Mouse (Mus musculus): ENCODE measurements around the gene Fcgr3. TPM values are rescaled to one million over a fixed set of nuclear protein-coding genes. Genes with fewer than 3 reads are reported as not detected.

The Fcgr3 gene
- total and polyA plus RNA-seq, 3 experiments = 3.7 to 8.5 (median 6.1) TPM

DNA sequence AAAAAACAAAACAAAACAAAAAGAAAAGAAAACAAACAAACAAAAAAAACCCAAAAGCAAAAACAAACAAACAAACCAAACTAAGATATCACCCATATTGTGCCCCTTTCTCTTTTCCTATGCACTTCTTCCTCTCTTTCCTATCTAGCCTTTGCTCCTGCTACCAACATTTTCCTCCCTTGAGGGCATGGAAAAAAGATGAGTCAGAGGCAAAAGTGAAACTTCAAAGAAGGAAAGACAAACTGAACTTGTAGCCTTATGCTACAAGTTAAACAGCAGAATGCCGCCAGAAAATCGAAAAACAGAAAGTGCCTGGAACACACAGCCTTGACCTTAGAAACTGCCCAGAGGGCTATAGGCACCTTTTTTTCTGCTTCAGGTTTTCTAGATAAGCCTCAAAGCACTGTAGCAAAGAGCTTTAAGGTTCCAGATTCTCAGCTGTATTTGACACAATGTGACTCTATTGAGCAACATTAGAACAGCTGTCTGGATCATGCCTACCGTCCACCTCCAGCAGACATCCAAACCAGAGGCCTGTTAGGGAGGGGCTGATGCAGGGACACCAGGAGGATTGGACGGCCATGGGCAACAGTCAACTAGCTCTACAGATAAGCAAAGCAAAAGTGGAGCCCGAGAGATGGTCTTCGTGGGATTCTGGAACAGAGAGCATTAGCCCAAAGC lies 47.9 kb downstream of the Fcgr3 start:
- DNase-seq (ENCODE audit: extremely low read depth) = no peak
- H3K9me3 ChIP-seq (replicated peaks; ENCODE audit: low read length) = peaks cover 6% of the 10 kb centered on the region
- in situ Hi-C loops (cut with MboI; ENCODE audit: low pct_ligation_motif_present, low pct_unique_long_range_greater_than_20kb, low sequenced_read_pairs) = no loop called here
- H3K4me1 ChIP-seq (ENCODE audit: control insufficient read depth in 1 of 2, insufficient read depth in 2 of 2) = peaks cover 16 to 44% of the 10 kb centered on the region in 2 experiments
- no peaks in the 10 kb centered on the region for H3K79me2 ChIP-seq (replicated peaks; ENCODE audit: control insufficient read depth, extremely low read depth, insufficient read depth, poor library complexity, severe bottlenecking)
- H3K9ac ChIP-seq (ENCODE audit: insufficient read depth, low read depth) = no peak overlapping the region
- H3K4me2 ChIP-seq (ENCODE audit: insufficient read depth, low read depth, poor library complexity, severe bottlenecking) = peak overlapping the region; percentile 16; the same call in 1 of the 2 replicates
- peak; percentile 44; the same call in 1 of the 2 replicates for TF ChIP-seq CHD2 (IDR thresholded peaks at IDR 0.05; ENCODE audit: low read length)
- TF ChIP-seq ZKSCAN1 (IDR thresholded peaks at IDR 0.05; ENCODE audit: borderline replicate concordance, low read depth, low read length) = no peak
- peak; percentile 38; the same call in 1 of the 2 replicates for TF ChIP-seq MAX (IDR thresholded peaks at IDR 0.05; ENCODE audit: low read length)
- TF ChIP-seq PAX5 (IDR thresholded peaks at IDR 0.05; ENCODE audit: low read length) = no peak
- no peak for TF ChIP-seq RAD21 (IDR thresholded peaks at IDR 0.05; ENCODE audit: low read depth, low read length)
- TF ChIP-seq IRF4 (IDR thresholded peaks at IDR 0.05; ENCODE audit: low read depth, low read length) = peak; percentile 70; the same call in 1 of the 2 replicates
- TF ChIP-seq GABPA (IDR thresholded peaks at IDR 0.05; ENCODE audit: insufficient replicate concordance, low read depth, low read length) = no peak
- TF ChIP-seq MAFK (IDR thresholded peaks at IDR 0.05; ENCODE audit: insufficient replicate concordance, low read length) = 0 out of 2 replicates have a peak, but pooled peaks have one; percentile 28
- no peak for TF ChIP-seq ZC3H11A (IDR thresholded peaks at IDR 0.05; ENCODE audit: low read depth, low read length)
- no peak for TF ChIP-seq UBTF (IDR thresholded peaks at IDR 0.05; ENCODE audit: low read depth, low read length)
- TF ChIP-seq CHD1 (IDR thresholded peaks at IDR 0.05; ENCODE audit: low read depth, low read length) = no peak
- 0 out of 2 replicates have a peak, but pooled peaks have one; percentile 24 for TF ChIP-seq ZMIZ1 (IDR thresholded peaks at IDR 0.05; ENCODE audit: low read depth, low read length)
- TF ChIP-seq JUND (conservative IDR thresholded peaks at IDR 0.05; ENCODE audit: low read depth, low read length) = peak; percentile 77
- TF ChIP-seq JUN (IDR thresholded peaks at IDR 0.05; ENCODE audit: insufficient read depth, low read depth, low read length) = peak; percentile 67
- no peak for TF ChIP-seq NELFE (IDR thresholded peaks at IDR 0.05; ENCODE audit: low read depth, low read length)
- TF ChIP-seq TBP (conservative IDR thresholded peaks at IDR 0.05; ENCODE audit: low read depth, low read length) = no peak
- TF ChIP-seq EP300 (IDR thresholded peaks at IDR 0.05; ENCODE audit: low read length) = peak; percentile 82
- TF ChIP-seq USF2 (conservative IDR thresholded peaks at IDR 0.05; ENCODE audit: low read depth, low read length) = no peak
- TF ChIP-seq POLR2A (IDR thresholded peaks at IDR 0.05; ENCODE audit: low read depth, low read length) = no peak
- no peak for TF ChIP-seq ELF1 (IDR thresholded peaks at IDR 0.05; ENCODE audit: low read depth, low read length)
- no peak for TF ChIP-seq SMC3 (IDR thresholded peaks at IDR 0.05; ENCODE audit: low read depth, low read length)
- no peak for TF ChIP-seq NRF1 (IDR thresholded peaks at IDR 0.05; ENCODE audit: low read depth, low read length)
- TF ChIP-seq USF1 (IDR thresholded peaks at IDR 0.05; ENCODE audit: low read depth, low read length) = no peak
- peak; percentile 73; the same call in 1 of the 2 replicates for TF ChIP-seq RCOR1 (conservative IDR thresholded peaks at IDR 0.05; ENCODE audit: low read depth, low read length)
- no peak for TF ChIP-seq MYC (IDR thresholded peaks at IDR 0.05; ENCODE audit: low read depth, low read length)
- no peak for TF ChIP-seq POLR2AphosphoS2 (IDR thresholded peaks at IDR 0.05; ENCODE audit: low read depth, low read length)
- peak; percentile 43; the same call in 1 of the 2 replicates for TF ChIP-seq MEF2A (IDR thresholded peaks at IDR 0.05; ENCODE audit: borderline replicate concordance, low read depth, low read length)
- TF ChIP-seq HCFC1 (IDR thresholded peaks at IDR 0.05; ENCODE audit: low read depth, low read length) = no peak
- no peak for TF ChIP-seq CTCF (conservative IDR thresholded peaks at IDR 0.05 in 1 of 2, IDR thresholded peaks at IDR 0.05 in 1 of 2; ENCODE audit: low read depth in 2 of 2, low read length in 2 of 2)
- no peak for TF ChIP-seq MAZ (IDR thresholded peaks at IDR 0.05; ENCODE audit: low read depth, low read length)
- no peak for TF ChIP-seq KAT2A (IDR thresholded peaks at IDR 0.05; ENCODE audit: insufficient replicate concordance, low read length)
- TF ChIP-seq ETS1 (conservative IDR thresholded peaks at IDR 0.05; ENCODE audit: low read depth, low read length) = peak; percentile 37; the same call in 1 of the 2 replicates
- TF ChIP-seq TCF12 (IDR thresholded peaks at IDR 0.05; ENCODE audit: low read depth, low read length) = peak; percentile 44; the same call in 1 of the 2 replicates
- 0 out of 2 replicates have a peak, but pooled peaks have one; percentile 30 for TF ChIP-seq SIN3A (IDR thresholded peaks at IDR 0.05; ENCODE audit: low read length)
- 0 out of 2 replicates have a peak, but pooled peaks have one; percentile 17 for TF ChIP-seq ZNF384 (IDR thresholded peaks at IDR 0.05; ENCODE audit: low read depth, low read length)
- 0 out of 2 replicates have a peak, but pooled peaks have one; percentile 9 for TF ChIP-seq BHLHE40 (IDR thresholded peaks at IDR 0.05; ENCODE audit: low read depth, low read length)
- 0 out of 2 replicates have a peak, but pooled peaks have one; percentile 24 for TF ChIP-seq MXI1 (IDR thresholded peaks at IDR 0.05; ENCODE audit: low read depth, low read length)
- TF ChIP-seq E2F4 (IDR thresholded peaks at IDR 0.05; ENCODE audit: insufficient replicate concordance, low read depth, low read length) = no peak
- peaks cover 10 to 20% of the 10 kb centered on the region in 2 experiments for H3K36me3 ChIP-seq (replicated peaks in 1 of 2; ENCODE audit: control insufficient read depth in 1 of 2, insufficient read depth in 1 of 2, low read length in 1 of 2)
- dilution Hi-C loops (cut with MboI; ENCODE audit: extremely low pct_ligation_motif_present, extremely low pct_unique_long_range_greater_than_20kb, low sequenced_read_pairs) = no loop called here
- no peaks in the 10 kb centered on the region for H3K27me3 ChIP-seq (replicated peaks)
- H3K4me3 ChIP-seq (replicated peaks in 1 of 3; ENCODE audit: low read depth in 2 of 3, low read length in 2 of 3, poor library complexity in 1 of 3) = no peak overlapping the region
- H3K27ac ChIP-seq (ENCODE audit: insufficient read depth, low read depth) = peak overlapping the region; percentile 4; the same call in 1 of the 2 replicates

Measured in CH12.LX (cell line).